Mouse (Mus musculus): ENCODE measurements around the gene Ccl11. TPM values are rescaled to one million over a fixed set of nuclear protein-coding genes. Genes with fewer than 3 reads are reported as not detected.

Gene Ccl11
- 6.0 and 8.4 TPM in 2 replicates for polyA plus RNA-seq (2015; fragmentation: Nextera tagmentation; extraction: Ambion mirVana)

GRCm38 (mm10) chr11:82057646-82058045 is at the start of gene Ccl11:
Gene Ccl11 (plus strand): TSS chr11:82057823.
- Histone ChIP-seq H3K9ac (no peak within 1 kb of the TSS), H3K27ac (no peak within 1 kb of the TSS), H3K27me3 (no peaks in the 10 kb centered on the region), H3K36me3 (no peaks in the 10 kb centered on the region), H3K9me3 (no peaks in the 10 kb centered on the region), H3K4me2 (no peak within 1 kb of the TSS), H3K4me3 (no peak within 1 kb of the TSS), H3K4me1 (no peaks in the 10 kb centered on the region)
- no peak for ATAC-seq (ENCODE audit: insufficient number of reproducible peaks, low FRiP score, low TSS enrichment, low read depth)
- WGBS = 74% methylated on average over 6 of the region's 6 CpGs

GRCm38 (mm10) chr11:82010115-82010514 is 47.5 kb upstream of the Ccl11 start:
- H3K36me3 ChIP-seq = no peaks in the 10 kb centered on the region
- ATAC-seq (ENCODE audit: insufficient number of reproducible peaks, low FRiP score, low TSS enrichment, low read depth) = no peak
- H3K27ac ChIP-seq = no peak overlapping the region
- H3K27me3 ChIP-seq = 0 out of 2 replicates have a peak, but pooled peaks cover 2% of the 10 kb centered on the region
- H3K4me3 ChIP-seq = no peak overlapping the region
- 88% methylated on average over 3 of the region's 3 CpGs for WGBS
- H3K9me3 ChIP-seq = no peaks in the 10 kb centered on the region
- H3K4me2 ChIP-seq = no peak overlapping the region
- peaks cover 8% of the 10 kb centered on the region; the same call in 1 of the 2 replicates for H3K4me1 ChIP-seq
- H3K9ac ChIP-seq = no peak overlapping the region

- Histone ChIP-seq H3K9me3 (no peaks in the 10 kb centered on the region), H3K27me3 (0 out of 2 replicates have a peak, but pooled peaks cover 2% of the 10 kb centered on the region), H3K36me3 (no peaks in the 10 kb centered on the region), H3K27ac (no peak overlapping the region; the same call in 1 of the 2 replicates), H3K9ac (no peak overlapping the region), H3K4me2 (no peak overlapping the region), H3K4me3 (no peak overlapping the region), H3K4me1 (peaks cover 7% of the 10 kb centered on the region; the same call in 1 of the 2 replicates)
- no peak for ATAC-seq (ENCODE audit: insufficient number of reproducible peaks, low FRiP score, low TSS enrichment, low read depth)
- 50% methylated on average over 8 of the region's 8 CpGs for WGBS
Observed at GRCm38 (mm10) chr11:82011411-82012193, 46.0 kb upstream of the Ccl11 start.

- Histone ChIP-seq H3K4me3 (no peak overlapping the region), H3K9ac (no peak overlapping the region), H3K27ac (no peak overlapping the region), H3K27me3 (no peaks in the 10 kb centered on the region), H3K9me3 (no peaks in the 10 kb centered on the region), H3K36me3 (no peaks in the 10 kb centered on the region), H3K4me1 (0 out of 2 replicates have a peak, but pooled peaks cover 2% of the 10 kb centered on the region), H3K4me2 (no peak overlapping the region)
- 36% methylated on average over 1 of the region's 1 CpGs for WGBS
- ATAC-seq (ENCODE audit: insufficient number of reproducible peaks, low FRiP score, low TSS enrichment, low read depth) = no peak
Observed at GRCm38 (mm10) chr11:82013756-82014155, 43.9 kb upstream of the Ccl11 start.

GRCm38 (mm10) chr11:82015066-82015465 is 42.6 kb upstream of the Ccl11 start:
- H3K9me3 ChIP-seq = no peaks in the 10 kb centered on the region
- WGBS = 42% methylated on average over 2 of the region's 2 CpGs
- ATAC-seq (ENCODE audit: insufficient number of reproducible peaks, low FRiP score, low TSS enrichment, low read depth) = no peak
- H3K4me3 ChIP-seq = no peak overlapping the region
- no peaks in the 10 kb centered on the region for H3K27me3 ChIP-seq
- no peaks in the 10 kb centered on the region for H3K36me3 ChIP-seq
- no peak overlapping the region for H3K9ac ChIP-seq
- no peak overlapping the region for H3K27ac ChIP-seq
- no peak overlapping the region for H3K4me2 ChIP-seq
- 0 out of 2 replicates have a peak, but pooled peaks cover 2% of the 10 kb centered on the region for H3K4me1 ChIP-seq

GRCm38 (mm10) chr11:82016181-82016780 is 41.3 kb upstream of the Ccl11 start:
- no peak overlapping the region for H3K27ac ChIP-seq
- no peaks in the 10 kb centered on the region for H3K9me3 ChIP-seq
- no peak overlapping the region for H3K4me3 ChIP-seq
- WGBS = 78% methylated on average over 3 of the region's 3 CpGs
- H3K27me3 ChIP-seq = no peaks in the 10 kb centered on the region
- H3K9ac ChIP-seq = no peak overlapping the region
- H3K4me2 ChIP-seq = no peak overlapping the region
- H3K4me1 ChIP-seq = 0 out of 2 replicates have a peak, but pooled peaks cover 2% of the 10 kb centered on the region
- no peak for ATAC-seq (ENCODE audit: insufficient number of reproducible peaks, low FRiP score, low TSS enrichment, low read depth)
- H3K36me3 ChIP-seq = no peaks in the 10 kb centered on the region

- Histone ChIP-seq H3K27me3 (no peaks in the 10 kb centered on the region), H3K36me3 (no peaks in the 10 kb centered on the region), H3K4me2 (no peak overlapping the region), H3K9ac (no peak overlapping the region), H3K4me1 (no peaks in the 10 kb centered on the region), H3K9me3 (no peaks in the 10 kb centered on the region), H3K27ac (no peak overlapping the region), H3K4me3 (no peak overlapping the region)
- no peak for ATAC-seq (ENCODE audit: insufficient number of reproducible peaks, low FRiP score, low TSS enrichment, low read depth)
- 42% methylated on average over 2 of the region's 2 CpGs for WGBS
Observed at GRCm38 (mm10) chr11:82019389-82019788, 38.2 kb upstream of the Ccl11 start.

- Histone ChIP-seq H3K27ac (no peak overlapping the region), H3K36me3 (no peaks in the 10 kb centered on the region), H3K9ac (no peak overlapping the region), H3K9me3 (no peaks in the 10 kb centered on the region), H3K4me2 (no peak overlapping the region), H3K27me3 (no peaks in the 10 kb centered on the region), H3K4me1 (no peaks in the 10 kb centered on the region), H3K4me3 (no peak overlapping the region)
- ATAC-seq (ENCODE audit: insufficient number of reproducible peaks, low FRiP score, low TSS enrichment, low read depth) = no peak
Observed at GRCm38 (mm10) chr11:82019793-82020192, 37.8 kb upstream of the Ccl11 start.

GRCm38 (mm10) chr11:82021406-82021805 is 36.2 kb upstream of the Ccl11 start:
- Histone ChIP-seq H3K4me3 (no peak overlapping the region), H3K4me1 (no peaks in the 10 kb centered on the region), H3K9me3 (no peaks in the 10 kb centered on the region), H3K4me2 (no peak overlapping the region), H3K27ac (no peak overlapping the region), H3K36me3 (no peaks in the 10 kb centered on the region), H3K27me3 (no peaks in the 10 kb centered on the region), H3K9ac (no peak overlapping the region)
- WGBS = 62% methylated on average over 3 of the region's 3 CpGs
- no peak for ATAC-seq (ENCODE audit: insufficient number of reproducible peaks, low FRiP score, low TSS enrichment, low read depth)

GRCm38 (mm10) chr11:82022504-82023056 is 35.0 kb upstream of the Ccl11 start:
- Histone ChIP-seq H3K36me3 (no peaks in the 10 kb centered on the region), H3K4me2 (no peak overlapping the region), H3K9ac (no peak overlapping the region), H3K9me3 (no peaks in the 10 kb centered on the region), H3K27ac (no peak overlapping the region), H3K4me3 (no peak overlapping the region), H3K27me3 (no peaks in the 10 kb centered on the region), H3K4me1 (no peaks in the 10 kb centered on the region)
- no peak for ATAC-seq (ENCODE audit: insufficient number of reproducible peaks, low FRiP score, low TSS enrichment, low read depth)
- WGBS = 85% methylated on average over 6 of the region's 6 CpGs

- no peaks in the 10 kb centered on the region for H3K27me3 ChIP-seq
- no peak for ATAC-seq (ENCODE audit: insufficient number of reproducible peaks, low FRiP score, low TSS enrichment, low read depth)
Observed at GRCm38 (mm10) chr11:82023769-82024168, 33.9 kb upstream of the Ccl11 start.

GRCm38 (mm10) chr11:82030171-82030570 is 27.5 kb upstream of the Ccl11 start:
- 68% methylated on average over 2 of the region's 2 CpGs for WGBS
- Histone ChIP-seq H3K4me1 (peaks cover 26% of the 10 kb centered on the region), H3K9me3 (no peaks in the 10 kb centered on the region), H3K36me3 (no peaks in the 10 kb centered on the region), H3K9ac (no peak overlapping the region), H3K4me3 (no peak overlapping the region), H3K4me2 (no peak overlapping the region), H3K27me3 (no peaks in the 10 kb centered on the region), H3K27ac (no peak overlapping the region)
- ATAC-seq (ENCODE audit: insufficient number of reproducible peaks, low FRiP score, low TSS enrichment, low read depth) = no peak

More at GRCm38 (mm10) chr11:82023769-82024168, 33.9 kb upstream of the Ccl11 start:
- Histone ChIP-seq H3K4me1 (no peaks in the 10 kb centered on the region), H3K4me2 (no peak overlapping the region), H3K27ac (no peak overlapping the region), H3K4me3 (no peak overlapping the region), H3K9me3 (no peaks in the 10 kb centered on the region), H3K36me3 (no peaks in the 10 kb centered on the region), H3K9ac (no peak overlapping the region)
- 72% methylated on average over 4 of the region's 4 CpGs for WGBS
